Mouse (Mus musculus) midbrain, embryonic 10.5 days (tissue): Measurements from ENCODE around the gene Shisal2a. TPM values are rescaled to one million over a fixed set of nuclear protein-coding genes. Genes with fewer than 3 reads are reported as not detected.

ENCODE experiments used
- DNase-seq: peaks from one replicate; pipeline ENCODE4 v3.0.0-alpha.2; 2017; ENCODE audit warnings: low spot score
- H3K27ac ChIP-seq: fragments of 300-500 bp; sonication (generic); replicated peaks from 2 replicates; pipeline ENCODE4 v1.5.1; 2016; ENCODE audit warnings: mild to moderate bottlenecking
- H3K27me3 ChIP-seq: fragments of 300-500 bp; sonication (generic); 2 replicates; pipeline ENCODE4 v1.6.1; 2016; ENCODE audit warnings: low read depth, mild to moderate bottlenecking; ENCODE audit not compliant: poor library complexity, severe bottlenecking
- H3K36me3 ChIP-seq: fragments of 300-500 bp; sonication (generic); 2 replicates; pipeline ENCODE4 v1.6.1; 2016; ENCODE audit warnings: mild to moderate bottlenecking, moderate library complexity
- H3K4me1 ChIP-seq: fragments of 300-500 bp; sonication (generic); 2 replicates; pipeline ENCODE4 v1.6.1; 2016
- H3K4me3 ChIP-seq: fragments of 300-500 bp; sonication (generic); 2 replicates; pipeline ENCODE4 v1.5.1; 2016; ENCODE audit warnings: mild to moderate bottlenecking, moderate library complexity
- H3K9me3 ChIP-seq: fragments of 300-500 bp; sonication (generic); replicated peaks from 2 replicates; pipeline ENCODE4 v1.6.1; 2016; ENCODE audit warnings: mild to moderate bottlenecking
- WGBS: fragments of 180-500 bp; shearing (Covaris S2); methylation state at CpG from one replicate; pipeline ENCODE4 v1.1.7; 2016; 5-methylcytosine and 5-hydroxymethylcytosine counted together
- polyA plus RNA-seq: library from polyadenylated mRNA; unstranded; fragments of >200 nt; fragmentation: Nextera tagmentation; extraction: Ambion mirVana; gene quantifications from 2 replicates; pipeline ENCODE4 v1.2.1, GENCODE M21; 2016

Shisal2a gene
- polyA plus RNA-seq: 2.2 and 2.6 TPM in 2 replicates

DNA sequence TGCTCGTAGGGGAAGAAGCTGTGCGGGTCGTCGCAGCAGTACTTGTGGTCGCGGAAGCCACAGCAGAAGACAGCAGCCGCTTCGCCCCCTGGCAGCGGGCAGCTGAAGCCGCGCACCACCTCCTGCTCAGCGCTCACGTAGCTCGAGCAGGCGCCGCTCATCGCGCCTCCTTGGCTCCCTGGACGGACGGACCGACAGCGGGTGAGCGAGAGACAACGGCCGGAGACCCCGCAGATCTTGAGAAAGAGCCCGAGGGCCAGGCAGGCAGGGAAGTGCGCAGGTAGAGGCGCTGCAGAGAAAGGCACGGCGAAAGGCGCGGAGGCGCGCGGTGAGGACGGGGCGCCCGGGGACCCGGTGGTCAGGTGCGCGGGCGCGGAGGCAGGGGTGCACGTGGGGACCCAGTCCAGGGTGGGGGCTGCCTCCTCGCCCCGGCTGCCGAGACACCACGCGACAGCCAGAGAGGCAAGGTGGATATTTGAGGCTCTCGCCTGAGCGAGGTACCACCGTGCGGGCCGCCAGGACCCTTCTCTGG is at the start of gene Shisal2a:
Shisal2a (minus strand) TSS at position 167 of the 532 bp plus-strand sequence.
- WGBS: 2% methylated on average over 55 of the region's 55 CpGs
- no peaks in the 10 kb centered on the region for H3K36me3 ChIP-seq
- peak within 1 kb of the TSS; percentile 77 for H3K27ac ChIP-seq
- H3K4me3 ChIP-seq: peak within 1 kb of the TSS; percentile 56
- H3K4me1 ChIP-seq: peaks cover 47% of the 10 kb centered on the region
- no peaks in the 10 kb centered on the region for H3K9me3 ChIP-seq
- peak; percentile 51 for DNase-seq
- H3K27me3 ChIP-seq: peaks cover 53% of the 10 kb centered on the region

DNA sequence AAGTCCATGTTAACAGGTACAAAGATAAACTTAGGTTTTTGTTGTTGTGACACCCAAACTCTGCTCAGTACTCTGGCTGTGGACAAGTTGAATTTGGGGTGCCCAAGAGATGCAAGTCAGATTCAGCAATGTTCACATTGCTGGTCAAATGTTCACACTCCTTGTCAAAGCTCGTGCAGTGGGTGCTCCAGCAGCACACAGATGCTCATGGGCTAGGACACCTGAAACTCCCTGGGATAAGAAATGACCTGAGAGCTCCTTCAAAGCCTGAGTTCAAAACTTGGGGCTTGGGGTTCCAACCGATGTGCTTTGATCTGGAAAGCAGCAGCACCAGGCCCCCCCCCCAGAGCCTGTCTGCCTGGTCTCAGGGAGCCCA is 48.4 kb upstream of the Shisal2a start:
- no peak for DNase-seq
- WGBS: 33% methylated on average over 2 of the region's 2 CpGs
- H3K4me1 ChIP-seq: peaks cover 38% of the 10 kb centered on the region

DNA sequence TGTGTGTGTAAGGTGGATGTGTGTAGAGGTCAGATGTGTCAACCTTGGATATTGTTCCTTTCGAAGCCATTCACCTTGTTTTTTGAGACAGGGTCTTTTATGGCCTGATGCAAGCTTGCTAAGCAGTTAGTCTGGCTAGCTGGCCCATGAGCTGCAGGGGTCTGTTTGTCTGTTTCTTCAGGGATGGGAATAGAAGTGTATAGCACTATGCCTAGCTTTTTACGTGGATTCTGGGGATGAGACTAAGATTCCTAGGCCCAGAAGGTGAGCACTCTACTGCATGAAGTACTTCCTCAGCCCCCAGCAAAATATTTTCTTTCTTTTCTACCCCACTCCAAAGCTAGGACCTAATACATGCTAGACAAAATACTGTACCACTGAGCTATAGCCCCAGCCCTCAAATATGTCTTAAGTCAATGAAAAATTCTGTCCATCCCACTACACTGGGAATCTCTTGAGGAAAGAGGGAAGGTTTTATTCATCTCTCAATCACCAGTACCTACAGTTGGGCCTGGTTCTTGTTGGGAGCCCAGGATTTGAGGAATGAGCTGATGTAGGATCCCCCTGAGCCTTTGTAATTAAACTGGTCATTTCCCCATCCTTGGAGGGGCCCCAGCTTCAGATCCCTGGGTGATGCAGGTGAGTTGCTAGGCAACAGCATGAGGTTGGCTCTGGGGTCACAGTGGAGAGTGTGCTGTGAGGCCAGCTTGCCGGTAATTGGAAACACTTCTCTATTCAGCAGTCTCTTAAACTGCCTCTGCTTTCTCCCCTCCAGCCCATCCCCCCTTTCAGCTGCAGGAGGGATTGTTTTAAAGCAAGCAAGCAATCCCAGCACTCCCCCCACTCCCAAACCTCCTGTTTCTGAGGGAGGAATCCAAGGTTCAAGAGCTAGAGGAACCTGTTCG is 47.8 kb upstream of the Shisal2a start:
- H3K27me3 ChIP-seq: no peaks in the 10 kb centered on the region
- DNase-seq: peak; percentile 82
- WGBS: 34% methylated on average over 4 of the region's 4 CpGs

More for the DNA sequence above, 48.4 kb upstream of the Shisal2a start:
- H3K4me3 ChIP-seq: peak overlapping the region; percentile 31
- no peaks in the 10 kb centered on the region for H3K36me3 ChIP-seq
- H3K27ac ChIP-seq: peak overlapping the region; percentile 86
- H3K27me3 ChIP-seq: no peaks in the 10 kb centered on the region
- no peaks in the 10 kb centered on the region for H3K9me3 ChIP-seq

DNA sequence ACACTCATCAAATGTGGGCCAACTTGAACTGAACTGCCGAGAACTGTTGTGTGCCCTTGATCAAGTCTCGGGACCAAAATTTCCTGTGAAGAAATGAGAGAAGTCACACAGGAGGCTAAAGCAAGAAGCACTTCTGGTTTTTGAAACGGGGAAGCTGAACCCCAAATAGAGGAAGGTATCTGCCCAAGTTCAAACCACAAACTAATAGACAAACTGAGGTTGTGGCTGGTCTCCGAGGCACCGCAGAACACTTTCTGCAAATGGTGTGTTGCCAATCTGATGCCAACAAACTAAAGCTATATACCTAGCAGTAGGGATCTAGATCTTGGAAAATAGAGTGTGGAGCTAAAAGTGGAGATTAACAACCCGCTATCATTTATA is 45.2 kb upstream of the Shisal2a start:
- H3K36me3 ChIP-seq: no peaks in the 10 kb centered on the region
- H3K27me3 ChIP-seq: no peaks in the 10 kb centered on the region
- H3K27ac ChIP-seq: no peak overlapping the region
- no peak overlapping the region for H3K4me3 ChIP-seq
- DNase-seq: no peak
- H3K9me3 ChIP-seq: no peaks in the 10 kb centered on the region
- 91% methylated on average over 6 of the region's 6 CpGs for WGBS
- H3K4me1 ChIP-seq: peaks cover 30% of the 10 kb centered on the region

More for the DNA sequence above, 47.8 kb upstream of the Shisal2a start:
- peak overlapping the region; percentile 31 for H3K4me3 ChIP-seq
- H3K27ac ChIP-seq: peak overlapping the region; percentile 86
- H3K9me3 ChIP-seq: no peaks in the 10 kb centered on the region
- H3K4me1 ChIP-seq: peaks cover 38% of the 10 kb centered on the region
- no peaks in the 10 kb centered on the region for H3K36me3 ChIP-seq

DNA sequence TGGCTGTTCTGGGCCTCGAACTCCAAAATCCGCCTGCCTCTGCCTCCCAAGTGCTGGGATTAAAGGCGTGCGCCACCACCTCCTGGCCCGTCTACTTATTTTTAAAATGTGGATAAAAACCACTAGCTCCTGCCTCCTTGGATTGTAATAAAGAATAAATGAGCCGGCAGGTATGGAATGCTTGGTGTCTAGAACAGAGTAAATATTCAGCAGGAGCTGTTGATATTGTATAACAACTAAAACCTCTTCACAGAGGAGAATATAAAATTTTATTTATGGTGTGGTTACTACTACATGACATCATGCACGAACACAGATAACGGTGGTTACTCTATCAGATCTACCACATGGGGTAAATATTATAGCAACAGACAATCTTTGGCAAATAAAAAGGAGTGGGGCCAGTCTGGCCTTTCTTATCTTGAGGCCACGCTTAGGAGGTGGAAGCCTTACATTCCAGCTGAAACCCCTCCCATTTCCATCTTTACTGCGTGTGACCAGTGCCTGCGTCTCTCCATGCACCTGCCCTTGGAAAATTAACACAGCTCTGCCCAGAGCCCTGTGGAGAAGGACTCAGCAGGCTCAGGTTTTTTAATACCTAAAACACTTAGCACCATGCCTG is 44.7 kb upstream of the Shisal2a start:
- WGBS: 89% methylated on average over 11 of the region's 11 CpGs
- H3K27ac ChIP-seq: no peak overlapping the region
- no peaks in the 10 kb centered on the region for H3K36me3 ChIP-seq
- peaks cover 25% of the 10 kb centered on the region for H3K4me1 ChIP-seq
- no peaks in the 10 kb centered on the region for H3K9me3 ChIP-seq
- no peaks in the 10 kb centered on the region for H3K27me3 ChIP-seq
- no peak overlapping the region for H3K4me3 ChIP-seq
- DNase-seq: no peak

DNA sequence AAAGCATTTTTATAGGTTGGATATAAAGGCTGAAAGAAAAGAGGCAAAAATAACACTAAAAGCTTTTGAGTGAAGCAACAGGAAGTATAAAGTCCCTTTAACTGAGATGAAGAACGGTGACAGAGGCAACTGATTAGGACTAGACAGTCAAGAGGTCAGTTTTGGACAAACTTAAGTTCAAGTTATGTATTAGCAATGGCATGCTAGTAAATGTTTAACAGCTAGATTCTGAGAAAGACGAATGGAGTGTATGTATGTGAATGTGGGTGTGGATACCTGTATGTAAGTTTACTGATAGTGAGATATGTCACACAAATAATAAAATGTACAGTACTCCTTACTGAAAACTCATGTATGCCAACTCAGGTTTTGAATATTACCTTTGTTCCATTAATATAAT is 41.4 kb upstream of the Shisal2a start:
- H3K4me1 ChIP-seq: no peaks in the 10 kb centered on the region
- H3K36me3 ChIP-seq: no peaks in the 10 kb centered on the region
- no peaks in the 10 kb centered on the region for H3K27me3 ChIP-seq
- 83% methylated on average over 2 of the region's 2 CpGs for WGBS
- no peaks in the 10 kb centered on the region for H3K9me3 ChIP-seq
- no peak overlapping the region for H3K4me3 ChIP-seq
- no peak overlapping the region for H3K27ac ChIP-seq
- no peak for DNase-seq

DNA sequence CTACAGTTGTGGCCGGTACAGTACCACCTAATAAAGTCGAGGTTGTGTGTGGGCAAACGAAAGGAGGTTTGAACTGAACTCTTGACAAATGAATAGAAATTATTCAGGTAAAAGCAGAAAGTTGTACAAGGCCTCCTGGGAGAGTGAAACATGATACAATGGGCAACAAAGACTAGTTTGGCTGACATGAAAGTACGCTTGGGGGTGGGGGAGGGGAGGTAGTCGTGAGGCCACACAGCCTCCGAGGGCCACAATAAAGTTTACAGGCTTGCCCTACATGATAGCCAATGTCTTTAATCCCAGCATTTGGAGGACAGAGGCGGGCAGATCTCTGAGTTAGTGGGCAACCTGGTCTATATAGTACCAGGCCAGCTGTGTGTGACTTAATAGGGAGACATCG is 24.5 kb upstream of the Shisal2a start:
- DNase-seq: no peak
- Histone ChIP-seq H3K4me1 (peaks cover 30% of the 10 kb centered on the region), H3K27ac (peak overlapping the region; percentile 25; the same call in 1 of the 2 replicates), H3K27me3 (peaks cover 12% of the 10 kb centered on the region; the same call in 1 of the 2 replicates), H3K36me3 (no peaks in the 10 kb centered on the region), H3K9me3 (peaks cover 4% of the 10 kb centered on the region; the same call in 1 of the 2 replicates), H3K4me3 (no peak overlapping the region)
- 39% methylated on average over 8 of the region's 8 CpGs for WGBS

DNA sequence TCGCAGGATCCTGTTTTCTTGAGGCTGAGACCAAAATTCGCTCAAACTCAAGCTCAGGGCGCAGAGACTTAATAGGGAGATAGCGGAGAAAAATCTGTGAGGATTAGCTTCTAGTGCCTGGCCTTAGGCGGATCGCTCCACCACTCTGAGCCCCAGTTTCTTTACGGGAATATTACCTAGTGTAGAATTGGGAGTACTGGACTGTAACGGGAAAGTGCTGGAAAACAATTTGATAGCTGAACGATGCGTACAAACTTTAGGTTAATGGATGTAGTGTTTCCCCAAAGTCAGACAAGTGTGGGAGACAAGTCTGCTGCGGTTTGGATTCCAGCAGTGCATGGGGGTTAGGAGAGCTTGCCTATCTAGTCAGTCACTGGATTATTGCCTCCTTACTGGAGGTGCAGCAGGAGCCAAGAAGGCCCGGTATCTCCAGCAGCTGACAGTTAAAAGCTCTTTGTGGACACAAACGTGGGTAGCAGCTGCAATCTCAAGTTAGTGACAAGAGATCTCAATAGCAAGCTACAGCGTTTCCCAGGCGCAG is 23.8 kb upstream of the Shisal2a start, which contains the start of gene Gpx7:
Gpx7 (minus strand) TSS at position 101 of the 541 bp plus-strand sequence.
- WGBS: 8% methylated on average over 15 of the region's 15 CpGs
- DNase-seq: peak; percentile 42
- peak within 1 kb of the TSS; percentile 89 for H3K27ac ChIP-seq
- H3K4me3 ChIP-seq: peak within 1 kb of the TSS; percentile 59
- peaks cover 30% of the 10 kb centered on the region for H3K4me1 ChIP-seq
- no peaks in the 10 kb centered on the region for H3K36me3 ChIP-seq
- peaks cover 4% of the 10 kb centered on the region; the same call in 1 of the 2 replicates for H3K9me3 ChIP-seq
- peaks cover 12% of the 10 kb centered on the region; the same call in 1 of the 2 replicates for H3K27me3 ChIP-seq

DNA sequence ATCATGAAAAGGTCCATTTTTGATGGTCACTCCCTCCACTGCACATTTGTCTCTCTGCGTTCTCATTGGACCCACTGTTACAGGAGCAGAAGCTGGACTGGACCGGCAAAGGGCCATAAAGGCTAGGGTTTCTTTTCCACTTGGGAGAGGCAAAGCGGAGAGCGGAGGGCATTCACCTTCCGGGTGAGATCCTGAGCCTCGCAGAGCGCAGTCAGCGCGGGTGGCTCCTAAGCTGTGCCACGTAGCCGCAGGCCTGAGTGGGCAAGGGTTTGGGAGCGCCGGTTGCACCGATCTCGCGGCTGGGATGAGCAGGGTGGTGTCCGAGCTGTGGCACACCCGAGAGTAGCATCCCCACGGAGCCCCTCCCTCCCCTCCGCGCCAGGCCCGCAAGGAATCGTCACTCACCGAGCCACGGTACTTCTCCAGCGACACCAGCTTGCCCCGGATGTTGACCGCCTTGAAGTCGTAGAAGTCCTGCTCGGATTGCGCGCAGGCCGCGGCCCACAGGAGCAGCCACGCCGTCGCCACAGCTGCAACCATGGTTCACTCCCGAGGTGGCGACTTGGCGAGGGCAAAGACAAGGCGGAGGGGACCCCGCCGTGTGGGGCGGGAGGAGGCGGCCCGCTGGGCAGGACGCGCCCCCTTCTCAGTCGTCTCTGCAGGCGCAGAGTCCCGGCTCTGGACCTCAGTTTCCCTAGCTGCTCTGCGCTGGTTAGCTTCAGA is 23.1 kb upstream of the Shisal2a start:
- peak; percentile 75 for DNase-seq
- 2% methylated on average over 52 of the region's 52 CpGs for WGBS
- H3K4me1 ChIP-seq: peaks cover 30% of the 10 kb centered on the region
- H3K9me3 ChIP-seq: peaks cover 4% of the 10 kb centered on the region; the same call in 1 of the 2 replicates
- peak overlapping the region; percentile 89 for H3K27ac ChIP-seq
- no peaks in the 10 kb centered on the region; the same call in 1 of the 2 replicates for H3K36me3 ChIP-seq
- peaks cover 12% of the 10 kb centered on the region; the same call in 1 of the 2 replicates for H3K27me3 ChIP-seq
- H3K4me3 ChIP-seq: peak overlapping the region; percentile 59

DNA sequence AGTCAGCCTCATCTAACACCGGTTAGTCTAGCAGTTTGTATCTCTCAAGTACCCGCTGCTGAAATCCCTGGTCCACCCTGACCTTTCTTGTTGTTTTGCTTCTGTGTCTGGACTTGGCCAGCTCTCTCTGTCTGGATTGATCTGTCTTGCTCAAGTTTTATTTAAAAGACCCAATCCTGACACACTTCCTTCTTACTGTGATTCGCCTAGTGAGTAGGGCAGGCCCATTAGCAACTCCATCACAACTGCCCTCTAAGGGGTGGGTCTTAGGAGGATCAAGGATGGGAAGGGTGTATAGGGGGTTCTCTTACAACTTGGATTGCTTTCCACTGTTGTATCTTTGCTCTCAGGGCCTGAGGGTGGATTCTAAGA is 22.6 kb upstream of the Shisal2a start:
- peak; percentile 28 for DNase-seq
- H3K4me3 ChIP-seq: peak overlapping the region; percentile 59
- peak overlapping the region; percentile 89 for H3K27ac ChIP-seq
- 73% methylated on average over 3 of the region's 3 CpGs for WGBS
- H3K27me3 ChIP-seq: peaks cover 12% of the 10 kb centered on the region; the same call in 1 of the 2 replicates
- peaks cover 4% of the 10 kb centered on the region; the same call in 1 of the 2 replicates for H3K9me3 ChIP-seq
- H3K4me1 ChIP-seq: peaks cover 30% of the 10 kb centered on the region
- peaks cover 4% of the 10 kb centered on the region; the same call in 1 of the 2 replicates for H3K36me3 ChIP-seq

DNA sequence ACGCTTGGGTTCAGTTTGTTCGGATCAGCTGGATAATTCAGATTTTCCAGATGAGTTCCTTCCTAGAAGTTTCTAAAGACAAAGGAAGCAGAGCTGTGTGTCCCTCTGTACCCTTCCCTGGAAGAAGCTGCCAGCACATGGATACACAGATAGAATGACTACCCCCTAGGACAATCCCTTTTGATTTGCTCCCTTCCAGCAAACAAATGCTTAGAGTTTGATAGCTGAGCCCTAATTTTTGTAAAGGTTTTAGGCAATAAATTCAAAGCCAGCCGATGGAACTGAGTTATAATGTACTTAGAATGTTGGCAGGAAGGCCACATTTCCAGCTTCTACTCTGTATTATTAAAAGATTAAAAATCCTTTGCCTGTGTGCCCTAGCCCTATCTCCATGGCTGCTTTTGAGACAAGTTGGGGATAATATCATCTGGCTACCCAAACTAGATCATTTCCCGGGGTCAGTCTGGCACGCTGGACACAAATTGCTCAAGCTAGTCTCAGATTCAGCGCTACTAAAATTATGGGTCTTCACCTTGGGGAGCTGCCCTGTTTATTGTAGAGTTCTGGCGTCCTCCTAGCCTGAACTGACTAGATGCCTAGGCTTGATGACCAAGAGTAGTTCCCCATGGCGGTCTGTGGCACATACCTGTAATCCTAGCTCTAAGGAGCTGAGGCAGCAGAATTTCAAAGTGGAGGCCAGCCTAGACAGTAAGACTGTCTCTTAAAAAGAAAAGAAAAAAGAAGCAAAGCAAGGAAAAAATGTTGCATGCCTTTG is 20.9 kb upstream of the Shisal2a start:
- peaks cover 10% of the 10 kb centered on the region for H3K36me3 ChIP-seq
- no peak overlapping the region for H3K27ac ChIP-seq
- WGBS: 93% methylated on average over 8 of the region's 8 CpGs
- peaks cover 30% of the 10 kb centered on the region for H3K4me1 ChIP-seq
- H3K9me3 ChIP-seq: no peaks in the 10 kb centered on the region
- DNase-seq: no peak
- peaks cover 12% of the 10 kb centered on the region; the same call in 1 of the 2 replicates for H3K27me3 ChIP-seq
- H3K4me3 ChIP-seq: no peak overlapping the region
